Mouse (Mus musculus): Measurements from ENCODE around the gene Ubxn6. TPM values are rescaled to one million over a fixed set of nuclear protein-coding genes. Genes with fewer than 3 reads are reported as not detected.

Gene Ubxn6
- polyA plus RNA-seq (2014; fragmentation: Nextera tagmentation; extraction: Ambion mirVana), result 72.0 and 75.6 TPM in 2 replicates

DNA sequence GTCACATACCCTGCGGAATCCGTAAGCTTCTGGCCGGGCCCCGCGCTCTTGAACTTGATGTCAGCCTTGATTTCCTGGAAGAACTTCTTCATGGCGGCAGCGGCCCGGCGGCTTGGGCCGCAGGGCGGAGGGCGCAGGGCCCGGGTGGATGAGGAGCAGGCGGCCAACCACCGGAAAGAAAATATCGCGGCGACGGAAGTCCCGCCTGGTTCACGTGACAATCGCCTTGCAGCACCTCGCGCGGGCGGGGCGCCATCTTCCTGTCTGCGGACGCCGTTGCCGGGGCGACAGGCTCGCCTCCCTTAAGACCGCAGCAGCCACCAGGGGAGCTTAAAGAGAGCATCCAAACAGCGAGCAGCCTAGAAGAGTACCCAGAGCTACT is at the start of gene Ubxn6:
Gene Ubxn6, minus strand, starts transcription at position 202 of the 382 bp plus-strand sequence.
- ATAC-seq (ENCODE audit: low FRiP score) (peak; percentile 57), DNase-seq (ENCODE audit: low spot score) (peak; percentile 94)
- WGBS, result 0% methylated on average over 35 of the region's 35 CpGs
- peak within 1 kb of the TSS; percentile 63 for H3K4me3 ChIP-seq (replicated peaks; ENCODE audit: low read length)
- H3K36me3 ChIP-seq (replicated peaks; ENCODE audit: control insufficient read depth, insufficient read depth), result peaks cover 36% of the 10 kb centered on the region
- H3K9me3 ChIP-seq (ENCODE audit: control insufficient read depth, low read length), result no peaks in the 10 kb centered on the region
- H3K4me2 ChIP-seq (replicated peaks), result peak within 1 kb of the TSS; percentile 79
- H3K27ac ChIP-seq, result peak within 1 kb of the TSS; percentile 90
- H3K27me3 ChIP-seq (ENCODE audit: control insufficient read depth, insufficient read depth, low read length), result no peaks in the 10 kb centered on the region
- peaks cover 7% of the 10 kb centered on the region for H3K4me1 ChIP-seq (replicated peaks; ENCODE audit: control insufficient read depth, insufficient read depth, low read length)
- peak within 1 kb of the TSS; percentile 82 for H3K9ac ChIP-seq

GRCm38 (mm10) chr17:56123681-56124340 is 49.0 kb upstream of the Ubxn6 start:
- Histone ChIP-seq H3K27me3 (ENCODE audit: control insufficient read depth, insufficient read depth, low read length) (peaks cover 65% of the 10 kb centered on the region), H3K4me2 (replicated peaks) (peak overlapping the region; percentile 38), H3K36me3 (replicated peaks; ENCODE audit: control insufficient read depth, insufficient read depth) (peaks cover 51% of the 10 kb centered on the region), H3K4me1 (replicated peaks; ENCODE audit: control insufficient read depth, insufficient read depth, low read length) (no peaks in the 10 kb centered on the region; the same call in 1 of the 2 replicates), H3K27ac (no peak overlapping the region), H3K9ac (no peak overlapping the region), H3K9me3 (ENCODE audit: control insufficient read depth, low read length) (peaks cover 17% of the 10 kb centered on the region), H3K4me3 (replicated peaks; ENCODE audit: low read length) (0 out of 2 replicates have a peak overlapping the region, but pooled peaks have one; percentile 4)
- DNase-seq (ENCODE audit: low spot score), result no peak
- no peak for ATAC-seq (ENCODE audit: low FRiP score)
- 45% methylated on average over 59 of the region's 59 CpGs for WGBS

DNA sequence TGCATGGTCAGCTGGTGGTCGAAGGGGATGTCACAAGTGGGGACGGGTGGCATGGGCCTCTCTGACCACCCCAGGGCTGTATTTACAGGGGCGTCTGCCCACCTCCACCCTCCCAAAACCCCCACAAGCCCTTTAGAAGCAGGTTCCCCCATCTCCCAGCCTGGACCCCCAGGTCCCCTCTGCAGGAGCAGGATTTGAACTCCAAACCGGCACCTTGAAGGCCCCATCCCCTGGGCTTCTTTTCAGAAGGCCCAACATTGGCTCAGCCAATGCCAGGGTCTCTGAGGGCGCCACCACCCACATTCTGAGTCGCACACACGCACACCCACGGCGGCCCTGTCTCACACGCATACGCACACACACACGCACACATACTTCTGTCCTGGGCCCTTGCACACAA is 48.3 kb upstream of the Ubxn6 start:
- 89% methylated on average over 12 of the region's 12 CpGs for WGBS
- ATAC-seq (ENCODE audit: low FRiP score) (no peak), DNase-seq (ENCODE audit: low spot score) (no peak)
- Histone ChIP-seq H3K36me3 (replicated peaks; ENCODE audit: control insufficient read depth, insufficient read depth) (peaks cover 45% of the 10 kb centered on the region), H3K9me3 (ENCODE audit: control insufficient read depth, low read length) (peaks cover 17% of the 10 kb centered on the region), H3K9ac (no peak overlapping the region), H3K4me3 (replicated peaks; ENCODE audit: low read length) (no peak overlapping the region), H3K4me2 (replicated peaks) (no peak overlapping the region), H3K4me1 (replicated peaks; ENCODE audit: control insufficient read depth, insufficient read depth, low read length) (no peaks in the 10 kb centered on the region; the same call in 1 of the 2 replicates), H3K27ac (no peak overlapping the region), H3K27me3 (ENCODE audit: control insufficient read depth, insufficient read depth, low read length) (peaks cover 72% of the 10 kb centered on the region)

DNA sequence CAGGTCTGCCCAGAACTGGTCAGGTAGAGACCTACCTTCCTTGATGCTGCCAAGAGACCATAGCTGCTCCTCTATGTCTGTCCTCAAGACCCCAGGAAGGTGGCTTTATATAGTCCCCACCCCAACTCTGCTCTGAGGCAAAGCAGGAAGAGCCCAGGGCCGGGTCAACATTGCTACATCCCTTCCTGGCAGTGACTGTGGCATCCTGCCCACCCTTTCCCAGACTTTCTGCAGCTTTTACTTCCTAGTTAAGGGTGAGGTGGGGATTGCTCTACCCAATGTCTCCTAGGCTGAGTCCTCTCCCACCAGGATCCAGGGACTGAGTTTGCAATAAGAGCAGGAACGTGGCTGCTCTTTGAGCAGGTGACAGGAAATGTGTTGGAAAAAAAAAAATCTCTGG is 47.0 kb upstream of the Ubxn6 start, which contains the start of gene Lrg1:
Gene Lrg1, minus strand, starts transcription at position 176 of the 400 bp plus-strand sequence.
- peaks cover 78% of the 10 kb centered on the region for H3K27me3 ChIP-seq (ENCODE audit: control insufficient read depth, insufficient read depth, low read length)

DNA sequence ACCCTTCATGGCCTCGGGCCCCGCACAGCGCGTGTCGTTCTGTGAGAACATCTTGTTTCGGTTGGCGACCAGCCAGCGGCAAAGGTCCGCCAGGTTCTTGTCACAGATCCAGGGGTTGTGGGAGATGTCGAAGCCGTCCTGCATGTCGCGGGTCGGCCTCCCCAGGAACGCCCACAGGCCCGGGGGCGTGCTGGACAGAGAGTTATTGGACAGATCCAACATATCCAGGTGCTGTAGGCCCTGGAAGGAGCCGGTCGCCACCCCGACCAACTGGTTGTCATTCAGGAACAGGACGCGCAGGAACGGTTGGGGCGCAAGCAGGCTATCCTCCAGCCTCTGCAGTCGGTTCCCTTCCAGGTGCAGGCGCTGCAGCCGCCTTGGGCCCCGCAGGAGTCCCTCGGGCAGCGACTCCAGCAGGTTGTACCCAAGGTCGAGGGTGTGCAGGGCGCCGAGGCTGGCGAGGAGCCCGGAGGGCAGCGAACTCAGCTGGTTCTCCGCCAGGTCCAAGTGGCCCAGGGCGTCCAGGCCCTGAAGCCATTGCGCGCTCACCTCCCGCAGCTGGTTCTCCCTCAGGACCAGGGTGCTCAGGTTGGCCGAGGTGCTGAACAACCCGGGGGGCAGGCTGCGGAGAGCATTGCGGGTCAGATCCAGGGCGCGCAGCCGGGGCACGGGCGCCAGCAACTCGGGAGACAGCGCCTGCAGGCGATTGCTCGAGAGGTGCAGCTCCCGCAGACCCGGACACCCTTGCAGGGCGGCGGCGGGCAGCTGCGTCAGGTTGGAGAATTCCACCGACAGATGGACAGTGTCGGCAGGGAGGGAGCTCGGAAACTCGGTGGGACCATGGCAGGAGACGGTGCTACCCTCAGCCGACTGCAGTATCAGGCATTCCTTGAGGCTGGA is 45.4 kb upstream of the Ubxn6 start:
- H3K27me3 ChIP-seq (ENCODE audit: control insufficient read depth, insufficient read depth, low read length), result peaks cover 82% of the 10 kb centered on the region
- DNase-seq (ENCODE audit: low spot score) (no peak), ATAC-seq (ENCODE audit: low FRiP score) (no peak)
- no peaks in the 10 kb centered on the region; the same call in none of the 2 replicates for H3K4me1 ChIP-seq (replicated peaks; ENCODE audit: control insufficient read depth, insufficient read depth, low read length)
- H3K4me3 ChIP-seq (replicated peaks; ENCODE audit: low read length), result no peak overlapping the region
- no peak overlapping the region for H3K9ac ChIP-seq
- peaks cover 17% of the 10 kb centered on the region for H3K9me3 ChIP-seq (ENCODE audit: control insufficient read depth, low read length)
- 0 out of 2 replicates have a peak overlapping the region, but pooled peaks have one; percentile 3 for H3K4me2 ChIP-seq (replicated peaks)
- H3K36me3 ChIP-seq (replicated peaks; ENCODE audit: control insufficient read depth, insufficient read depth), result peaks cover 17% of the 10 kb centered on the region
- 10% methylated on average over 66 of the region's 66 CpGs for WGBS
- H3K27ac ChIP-seq, result no peak overlapping the region

More for the DNA sequence above, 47.0 kb upstream of the Ubxn6 start, which contains the start of gene Lrg1:
- no peaks in the 10 kb centered on the region; the same call in none of the 2 replicates for H3K4me1 ChIP-seq (replicated peaks; ENCODE audit: control insufficient read depth, insufficient read depth, low read length)
- H3K9ac ChIP-seq, result no peak within 1 kb of the TSS
- no peak within 1 kb of the TSS for H3K27ac ChIP-seq
- 47% methylated on average over 2 of the region's 2 CpGs for WGBS
- H3K4me3 ChIP-seq (replicated peaks; ENCODE audit: low read length), result no peak within 1 kb of the TSS
- no peak within 1 kb of the TSS for H3K4me2 ChIP-seq (replicated peaks)
- no peak for DNase-seq (ENCODE audit: low spot score)
- peaks cover 17% of the 10 kb centered on the region for H3K9me3 ChIP-seq (ENCODE audit: control insufficient read depth, low read length)
- ATAC-seq (ENCODE audit: low FRiP score), result no peak
- H3K36me3 ChIP-seq (replicated peaks; ENCODE audit: control insufficient read depth, insufficient read depth), result peaks cover 32% of the 10 kb centered on the region

- peaks cover 9% of the 10 kb centered on the region for H3K36me3 ChIP-seq (replicated peaks; ENCODE audit: control insufficient read depth, insufficient read depth)
- H3K27me3 ChIP-seq (ENCODE audit: control insufficient read depth, insufficient read depth, low read length), result peaks cover 74% of the 10 kb centered on the region
- no peak overlapping the region for H3K27ac ChIP-seq
- DNase-seq (ENCODE audit: low spot score) (no peak), ATAC-seq (ENCODE audit: low FRiP score) (no peak)
- no peak overlapping the region for H3K9ac ChIP-seq
- no peaks in the 10 kb centered on the region; the same call in none of the 2 replicates for H3K4me1 ChIP-seq (replicated peaks; ENCODE audit: control insufficient read depth, insufficient read depth, low read length)
- 47% methylated on average over 12 of the region's 12 CpGs for WGBS
- no peak overlapping the region for H3K4me2 ChIP-seq (replicated peaks)
- peaks cover 17% of the 10 kb centered on the region for H3K9me3 ChIP-seq (ENCODE audit: control insufficient read depth, low read length)
- H3K4me3 ChIP-seq (replicated peaks; ENCODE audit: low read length), result no peak overlapping the region
These were observed 44.6 kb upstream of the Ubxn6 start for GRCm38 (mm10) chr17:56119431-56119830.

- no peaks in the 10 kb centered on the region; the same call in none of the 2 replicates for H3K4me1 ChIP-seq (replicated peaks; ENCODE audit: control insufficient read depth, insufficient read depth, low read length)
- ATAC-seq (ENCODE audit: low FRiP score) (peak; percentile 28; the same call in 1 of the 2 replicates), DNase-seq (ENCODE audit: low spot score) (no peak)
- H3K27me3 ChIP-seq (ENCODE audit: control insufficient read depth, insufficient read depth, low read length), result peaks cover 54% of the 10 kb centered on the region
- H3K36me3 ChIP-seq (replicated peaks; ENCODE audit: control insufficient read depth, insufficient read depth), result no peaks in the 10 kb centered on the region
- H3K9me3 ChIP-seq (ENCODE audit: control insufficient read depth, low read length), result peaks cover 5% of the 10 kb centered on the region
- no peak within 1 kb of the TSS for H3K27ac ChIP-seq
- no peak within 1 kb of the TSS for H3K9ac ChIP-seq
- peak within 1 kb of the TSS; percentile 18 for H3K4me3 ChIP-seq (replicated peaks; ENCODE audit: low read length)
- WGBS, result 2% methylated on average over 27 of the region's 27 CpGs
- peak within 1 kb of the TSS; percentile 44 for H3K4me2 ChIP-seq (replicated peaks)
These were observed 42.5 kb upstream of the Ubxn6 start, which contains the start of gene Plin5 for GRCm38 (mm10) chr17:56117251-56117710. TSS of gene Plin5 (minus strand) at chr17:56117596.

DNA sequence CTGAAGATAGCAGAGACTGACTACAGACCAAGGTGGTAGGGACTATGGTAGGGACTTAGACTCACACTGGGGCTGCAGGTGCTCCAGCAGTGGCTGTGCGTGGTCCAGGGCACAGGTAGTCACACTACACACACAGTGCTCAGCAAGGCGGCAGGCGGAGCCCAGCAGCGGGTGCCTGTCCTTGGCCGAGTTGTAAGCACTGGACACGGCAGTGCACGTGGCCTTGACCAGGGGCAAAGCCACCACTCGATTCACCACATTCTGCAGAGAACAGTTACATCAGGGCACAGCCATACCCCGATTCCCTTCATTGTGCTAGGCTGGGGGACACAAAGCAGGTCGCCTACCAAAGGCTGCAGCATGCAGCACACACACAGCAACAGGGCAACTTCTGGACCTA is 41.4 kb upstream of the Ubxn6 start:
- Histone ChIP-seq H3K9ac (no peak overlapping the region), H3K36me3 (replicated peaks; ENCODE audit: control insufficient read depth, insufficient read depth) (no peaks in the 10 kb centered on the region), H3K4me2 (replicated peaks) (no peak overlapping the region), H3K27ac (no peak overlapping the region), H3K4me3 (replicated peaks; ENCODE audit: low read length) (no peak overlapping the region), H3K9me3 (ENCODE audit: control insufficient read depth, low read length) (no peaks in the 10 kb centered on the region), H3K4me1 (replicated peaks; ENCODE audit: control insufficient read depth, insufficient read depth, low read length) (no peaks in the 10 kb centered on the region; the same call in none of the 2 replicates), H3K27me3 (ENCODE audit: control insufficient read depth, insufficient read depth, low read length) (peaks cover 43% of the 10 kb centered on the region)
- DNase-seq (ENCODE audit: low spot score) (no peak), ATAC-seq (ENCODE audit: low FRiP score) (no peak)
- 79% methylated on average over 10 of the region's 10 CpGs for WGBS

DNA sequence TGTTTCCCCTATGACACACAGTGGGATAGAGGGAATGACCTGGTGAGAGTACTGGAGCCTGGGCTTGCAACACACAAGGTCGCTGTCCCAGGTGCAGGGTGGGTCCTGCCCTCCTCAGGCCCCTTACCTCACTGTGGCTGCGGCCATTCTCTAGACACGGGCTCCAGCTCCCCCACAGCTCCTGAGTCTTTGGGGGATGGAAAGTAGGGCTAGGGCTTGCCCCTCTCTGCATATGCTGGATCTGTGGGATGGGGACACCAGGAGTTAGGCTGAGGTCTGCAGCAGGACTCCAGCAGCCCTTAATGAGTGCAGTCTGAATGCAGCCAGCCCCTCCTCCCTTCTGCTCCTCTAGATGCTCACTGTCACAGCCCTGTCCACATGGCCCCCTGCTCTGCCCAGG is 37.9 kb upstream of the Ubxn6 start:
- H3K4me1 ChIP-seq (replicated peaks; ENCODE audit: control insufficient read depth, insufficient read depth, low read length), result no peaks in the 10 kb centered on the region; the same call in 1 of the 2 replicates
- no peak for DNase-seq (ENCODE audit: low spot score)
- H3K9me3 ChIP-seq (ENCODE audit: control insufficient read depth, low read length), result no peaks in the 10 kb centered on the region
- H3K4me3 ChIP-seq (replicated peaks; ENCODE audit: low read length), result no peak overlapping the region
- H3K4me2 ChIP-seq (replicated peaks), result no peak overlapping the region
- H3K27ac ChIP-seq, result no peak overlapping the region
- 64% methylated on average over 3 of the region's 3 CpGs for WGBS
- no peak overlapping the region for H3K9ac ChIP-seq
- H3K27me3 ChIP-seq (ENCODE audit: control insufficient read depth, insufficient read depth, low read length), result peaks cover 10% of the 10 kb centered on the region
- H3K36me3 ChIP-seq (replicated peaks; ENCODE audit: control insufficient read depth, insufficient read depth), result no peaks in the 10 kb centered on the region
- no peak for ATAC-seq (ENCODE audit: low FRiP score)

Data from hindbrain, embryonic 14.5 days (tissue).